Mouse (Mus musculus): ENCODE results near the gene Ergic1.
A peak's percentile ranks its signal among the peaks of the same experiment; 100 is the strongest.

The Ergic1 gene

DNA sequence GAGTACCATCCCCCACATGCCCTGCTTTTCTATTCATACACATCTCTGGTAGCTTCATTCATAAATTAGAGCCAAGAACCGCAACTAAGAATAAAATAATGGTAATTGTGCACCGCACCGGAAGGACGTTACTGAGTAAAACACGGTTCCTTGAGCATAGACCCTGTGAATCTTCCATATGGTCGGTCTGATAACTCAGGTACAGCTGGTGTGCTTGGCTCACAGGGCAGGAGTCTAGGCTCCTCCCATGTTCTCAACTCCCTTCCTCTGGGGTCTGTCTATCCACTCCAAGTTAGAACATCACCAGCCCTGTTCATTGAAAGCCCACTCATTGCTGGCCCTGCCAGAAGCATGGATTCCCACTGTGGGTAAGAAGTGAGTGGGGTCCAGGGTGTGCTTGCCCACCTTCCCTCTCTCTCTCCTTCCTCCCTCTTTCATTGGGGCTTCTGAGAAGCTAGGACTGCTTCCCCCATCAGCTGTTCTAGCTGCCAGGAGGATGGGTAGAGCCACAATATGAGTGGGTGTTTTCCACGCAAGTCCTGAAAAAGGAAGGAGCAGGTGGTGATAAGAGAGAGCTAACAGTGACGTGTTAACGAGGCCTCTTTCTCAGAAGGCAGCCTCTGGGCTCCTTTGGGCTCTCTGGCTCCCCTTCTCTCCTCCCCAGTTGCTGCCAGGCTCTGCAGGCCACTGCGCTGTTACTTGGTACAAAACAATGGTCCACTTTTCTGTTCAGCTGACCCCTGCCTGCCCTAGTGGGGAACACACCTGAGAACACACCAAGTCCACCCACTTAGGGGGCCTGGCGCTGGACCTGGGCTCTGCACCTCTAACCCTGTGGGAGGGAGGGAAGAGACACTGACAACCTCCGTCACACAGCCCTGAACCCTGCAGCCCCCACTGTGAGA, 14.7 kb downstream of the Ergic1 start:
- DNase-seq (ENCODE audit: low spot score) = peak; percentile 15

DNA sequence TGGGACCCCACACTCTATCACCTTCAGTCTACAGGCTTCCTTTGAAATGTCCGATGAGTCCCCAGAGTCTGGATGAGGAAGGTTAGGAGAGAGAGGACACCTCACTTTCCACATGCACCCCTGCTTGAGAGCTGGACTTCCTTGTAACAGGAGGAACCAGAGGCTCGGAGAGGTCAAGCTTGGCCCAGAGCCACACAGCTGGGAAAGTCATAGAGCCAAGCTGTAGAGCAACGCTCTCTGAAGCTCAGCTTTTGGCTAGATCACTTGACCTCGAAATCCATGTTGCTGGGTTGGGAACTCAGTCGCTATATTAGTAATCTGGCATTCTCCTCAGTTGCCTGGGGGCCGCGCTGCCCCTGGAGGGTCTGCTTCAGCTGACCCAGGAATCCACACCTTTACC, 15.5 kb downstream of the Ergic1 start:
- no peak for DNase-seq (ENCODE audit: low spot score)

DNA sequence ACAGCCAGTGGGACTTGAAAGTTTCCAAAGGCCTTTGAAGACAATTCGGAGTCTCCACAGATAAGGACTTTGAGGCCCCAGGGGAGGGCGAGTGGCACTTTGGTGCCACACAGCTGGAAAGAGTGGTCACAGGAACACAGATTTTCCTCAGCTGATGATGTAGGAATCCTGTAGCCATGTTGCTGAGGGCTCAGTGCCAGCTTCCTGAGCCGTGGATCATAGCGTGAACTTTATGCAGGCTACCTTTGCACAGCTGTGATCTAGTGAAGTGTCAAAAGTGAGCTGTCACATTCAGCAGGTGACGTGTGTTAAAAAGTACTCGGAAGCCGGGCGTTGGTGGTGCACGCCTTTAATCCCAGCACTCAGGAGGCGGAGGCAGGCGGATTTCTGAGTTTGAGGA, 16.0 kb downstream of the Ergic1 start:
- DNase-seq (ENCODE audit: low spot score) = no peak

DNA sequence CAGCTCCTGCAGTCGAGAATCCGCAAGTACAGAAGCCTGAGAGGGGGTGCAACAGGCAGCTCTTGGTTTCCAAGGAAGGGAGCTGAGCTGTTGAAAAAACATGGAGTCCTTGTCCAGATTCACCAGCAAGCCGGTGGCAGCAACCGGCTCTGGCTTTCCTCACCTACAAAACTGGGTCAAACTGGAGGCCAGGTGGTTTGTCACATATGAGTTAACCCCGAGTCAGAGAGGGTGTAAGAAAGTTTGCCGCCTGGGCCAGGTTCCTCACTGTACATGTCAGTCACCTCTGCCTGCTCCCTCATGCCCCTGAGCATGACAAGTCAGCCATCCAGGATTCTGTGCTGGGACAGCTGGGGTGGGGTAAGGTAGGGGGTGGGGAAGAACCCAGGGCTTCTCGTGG, 16.9 kb downstream of the Ergic1 start:
- DNase-seq (ENCODE audit: low spot score) = no peak

DNA sequence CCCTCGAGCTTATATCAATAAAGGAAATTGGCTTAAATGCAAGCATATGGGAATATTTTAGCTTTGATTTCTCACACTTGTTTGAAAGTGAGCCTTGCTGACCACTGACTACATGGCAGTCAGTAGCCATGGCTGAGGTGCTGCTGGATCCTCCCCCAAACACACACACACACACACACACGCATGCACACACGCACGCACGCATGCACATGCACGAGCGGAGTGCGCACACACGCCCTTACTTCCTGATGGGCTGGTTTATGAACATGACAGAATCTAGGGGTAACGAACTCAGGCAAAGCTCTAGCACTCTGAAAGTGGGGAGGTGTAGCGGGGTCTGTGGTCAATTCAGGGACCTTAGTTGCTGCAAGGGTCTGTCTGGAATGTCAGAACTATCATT, 17.5 kb downstream of the Ergic1 start:
- no peak for DNase-seq (ENCODE audit: low spot score)

DNA sequence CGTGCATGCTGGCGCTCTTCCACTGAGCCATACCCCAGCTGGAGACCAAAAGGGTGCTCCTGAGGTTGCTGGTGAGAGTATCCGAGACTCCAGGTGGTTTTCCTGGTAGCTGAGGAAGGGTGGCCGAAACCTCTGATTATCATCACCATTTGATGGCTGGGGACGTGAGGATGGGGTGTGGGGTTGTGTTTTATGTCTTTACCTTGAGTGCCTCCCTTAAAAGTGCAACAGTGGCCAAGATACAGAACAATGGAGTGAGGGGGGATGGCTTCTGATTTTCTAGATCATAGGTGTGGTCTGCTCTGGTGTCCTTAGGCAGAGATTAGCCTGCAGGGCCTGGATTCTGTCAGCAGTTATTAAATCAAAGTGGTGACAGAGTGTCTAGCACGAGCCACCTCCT, 18.1 kb downstream of the Ergic1 start:
- DNase-seq (ENCODE audit: low spot score) = no peak

DNA sequence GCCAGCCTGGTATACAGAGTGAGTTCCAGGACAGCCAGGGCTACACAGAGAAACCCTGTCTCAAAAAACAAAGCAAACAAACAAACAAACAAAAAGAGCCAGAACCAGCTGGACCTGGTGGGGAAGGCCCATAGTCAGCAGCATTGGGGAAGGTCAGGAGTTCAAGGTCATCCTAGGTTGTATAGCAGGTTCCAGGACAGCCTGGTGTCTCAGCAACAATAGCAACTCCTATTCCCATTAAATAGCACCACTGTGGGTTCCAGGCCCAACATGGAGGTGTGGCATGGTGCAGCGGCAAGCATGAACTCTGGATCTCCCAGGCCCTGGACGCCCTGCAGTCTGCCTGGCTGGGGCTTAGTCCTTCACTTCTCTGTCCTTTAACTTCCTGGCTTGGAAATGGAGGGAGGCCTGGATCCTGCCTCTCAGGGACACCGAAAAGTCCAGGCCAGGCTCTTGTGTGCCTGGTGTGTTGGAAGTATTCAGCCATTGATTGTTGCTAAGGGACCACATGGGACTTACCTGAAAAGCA, 19.6 kb downstream of the Ergic1 start:
- no peak for DNase-seq (ENCODE audit: low spot score)

DNA sequence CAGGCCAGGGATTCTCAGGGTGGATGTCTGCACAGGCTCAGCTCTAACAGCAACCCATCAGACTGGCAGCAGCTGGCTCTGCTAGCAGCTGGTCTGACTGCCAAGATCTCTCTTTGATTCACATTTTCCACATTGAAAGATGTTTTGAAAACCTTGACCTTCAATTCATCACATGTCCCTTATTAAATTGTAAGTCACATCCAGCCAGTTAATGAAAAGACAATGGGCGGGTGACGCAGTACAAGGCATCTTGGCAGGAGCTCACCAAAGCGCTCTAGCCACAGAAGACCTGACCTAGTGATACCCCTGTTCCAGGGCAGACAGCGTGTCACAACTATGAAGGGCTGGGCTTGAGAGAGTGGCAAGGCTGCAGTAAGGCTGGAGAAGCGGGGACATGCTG, 21.0 kb downstream of the Ergic1 start:
- DNase-seq (ENCODE audit: low spot score) = no peak

DNA sequence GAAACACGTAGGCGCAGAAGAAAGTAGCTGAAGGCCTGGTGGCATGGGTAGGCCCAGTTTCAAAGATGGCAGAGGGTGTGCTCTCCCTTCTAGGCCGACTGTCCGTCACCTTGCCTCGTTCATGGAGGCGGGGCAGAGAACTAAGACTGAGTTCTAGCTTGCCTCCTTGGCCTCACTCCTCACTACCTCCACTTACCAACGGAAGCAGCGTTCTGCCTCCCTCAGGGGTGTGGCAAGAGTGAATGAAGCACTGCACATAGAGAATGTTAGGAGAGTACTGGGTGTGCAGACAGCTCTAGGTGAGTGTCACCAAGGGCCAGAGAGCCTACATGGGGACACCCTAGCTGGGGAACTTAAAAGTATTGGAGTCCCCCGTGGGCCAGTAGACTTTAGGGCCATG, 21.8 kb downstream of the Ergic1 start:
- DNase-seq (ENCODE audit: low spot score) = no peak

DNA sequence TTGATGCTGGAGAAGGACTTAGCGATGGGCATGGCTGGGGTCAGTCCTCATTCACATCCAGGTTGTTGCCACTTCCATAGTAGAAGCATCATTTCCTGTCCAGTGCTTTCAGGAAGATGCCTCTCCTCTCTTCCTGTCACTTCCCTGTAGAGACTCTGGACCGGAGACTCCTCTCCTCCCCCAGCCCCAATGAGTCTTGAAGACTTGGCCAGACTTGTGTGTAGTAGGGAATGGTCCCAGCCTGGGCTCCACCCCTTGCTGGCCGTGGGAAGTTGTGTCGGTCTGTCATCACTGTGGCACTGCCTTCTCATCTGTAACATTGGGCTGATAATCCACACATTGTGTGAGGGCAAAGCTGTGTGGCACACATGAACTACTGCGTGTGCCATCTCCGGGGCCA, 22.3 kb downstream of the Ergic1 start:
- no peak for DNase-seq (ENCODE audit: low spot score)

DNA sequence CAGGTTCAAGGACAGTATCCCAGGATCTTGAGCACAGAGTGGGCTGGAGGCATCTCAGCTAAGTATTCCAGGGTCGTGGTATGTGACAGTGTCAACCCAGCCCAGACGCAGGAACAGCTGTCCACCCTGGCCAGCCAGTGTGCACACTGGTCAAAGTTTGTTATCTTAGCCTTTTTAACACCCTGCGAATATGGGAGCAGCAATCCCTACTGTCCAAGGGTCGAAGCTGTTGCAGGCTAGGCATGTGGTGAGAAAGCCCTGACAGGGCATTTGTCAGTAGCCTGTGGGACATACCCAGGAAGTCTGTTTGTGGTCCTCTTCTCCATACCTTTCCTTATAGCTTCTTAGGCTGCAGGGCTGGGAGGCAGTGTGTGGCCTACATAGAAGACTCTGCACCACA, 22.8 kb downstream of the Ergic1 start:
- no peak for DNase-seq (ENCODE audit: low spot score)

DNA sequence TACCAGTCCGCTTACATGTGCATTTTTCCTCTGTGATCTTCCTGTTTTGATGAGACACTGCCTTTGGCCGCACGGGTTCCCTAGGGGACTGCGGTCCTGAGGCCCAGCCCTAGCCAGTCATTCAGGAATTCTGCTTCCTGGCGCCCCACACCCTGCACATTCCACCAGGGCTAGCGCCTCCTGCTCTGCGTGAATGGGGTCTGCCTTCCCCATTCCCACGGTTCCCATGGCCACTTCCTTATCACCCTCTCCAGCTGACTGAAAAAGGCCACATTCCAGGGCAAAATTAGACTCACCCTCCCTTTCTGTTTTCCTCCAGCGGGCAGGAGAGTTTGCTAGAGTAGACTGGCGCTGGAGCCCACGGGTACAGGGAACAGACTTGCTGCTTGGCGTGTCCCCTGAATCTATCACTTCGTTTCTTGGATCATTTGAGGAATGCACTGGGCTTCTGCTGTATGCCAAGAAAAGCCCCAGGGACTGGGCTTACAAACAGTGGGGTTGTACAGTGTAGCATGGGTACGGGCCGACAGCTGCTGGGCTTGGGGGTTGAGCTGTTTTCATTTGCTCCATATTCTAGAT, 23.4 kb downstream of the Ergic1 start:
- DNase-seq (ENCODE audit: low spot score) = peak; percentile 27

DNA sequence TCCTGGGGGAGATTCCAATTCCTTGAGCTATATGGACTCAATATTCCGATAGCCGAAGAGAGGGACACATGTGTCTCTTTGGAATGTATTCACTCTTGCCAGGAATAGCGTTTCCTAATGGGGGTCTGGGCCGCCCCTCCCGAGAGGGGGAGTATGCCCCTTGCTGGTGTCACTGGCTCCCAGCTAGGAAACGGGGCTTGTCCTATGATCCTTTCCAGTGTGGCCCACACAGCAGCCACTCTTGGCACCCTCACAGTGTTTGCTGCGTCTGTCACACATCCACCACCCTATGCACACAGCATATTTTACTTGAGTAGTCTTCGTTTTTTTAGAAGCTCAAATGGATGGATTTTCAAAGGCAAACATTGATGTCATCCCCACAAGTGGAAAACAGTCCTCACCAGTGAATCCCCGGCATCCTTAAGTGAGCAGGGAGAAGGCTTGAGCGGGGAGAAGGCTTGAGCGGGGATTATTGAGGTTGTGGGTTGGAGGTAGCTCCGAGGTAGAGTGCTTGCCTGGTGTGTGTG, 26.7 kb downstream of the Ergic1 start:
- no peak for DNase-seq (ENCODE audit: low spot score)

DNA sequence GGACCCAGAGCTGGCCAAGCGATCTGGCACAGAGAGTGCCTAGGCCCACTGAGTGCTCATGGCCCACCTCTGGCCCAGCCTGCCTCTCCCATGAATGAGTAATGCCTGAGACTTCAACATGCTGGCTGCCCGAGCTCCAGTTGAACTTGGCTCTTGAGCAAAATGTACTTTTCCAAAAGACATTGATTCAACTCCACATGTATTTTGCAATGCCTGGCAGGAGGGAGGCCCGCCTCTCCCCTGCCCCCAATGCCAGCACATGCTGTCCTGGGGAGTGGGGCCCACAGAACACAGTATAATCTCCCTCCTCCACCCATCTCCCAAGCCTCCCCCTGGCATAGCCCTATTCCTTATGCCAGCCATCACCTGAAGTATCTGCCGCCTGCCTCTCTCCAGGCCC, 31.2 kb downstream of the Ergic1 start:
- no peak for DNase-seq (ENCODE audit: low spot score)

DNA sequence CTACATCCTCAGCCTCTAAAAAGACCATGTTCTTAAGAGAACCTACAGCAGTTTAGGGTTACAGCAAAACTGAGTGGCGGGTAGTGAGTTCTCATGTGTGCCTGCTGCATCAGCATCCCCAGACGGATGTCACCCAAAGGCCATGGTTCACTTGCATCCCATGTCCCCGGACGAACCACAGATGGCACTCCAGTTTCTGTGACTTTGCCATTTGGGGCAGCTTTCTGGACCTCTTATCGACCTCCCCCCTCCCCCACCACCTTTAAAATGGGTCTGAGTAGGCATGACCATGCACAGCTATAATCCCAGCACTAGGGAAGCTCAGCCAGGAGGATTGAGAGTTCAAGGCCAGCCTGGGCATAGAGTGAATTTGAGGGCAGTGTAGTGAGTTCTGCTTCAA, 31.9 kb downstream of the Ergic1 start:
- no peak for DNase-seq (ENCODE audit: low spot score)

DNA sequence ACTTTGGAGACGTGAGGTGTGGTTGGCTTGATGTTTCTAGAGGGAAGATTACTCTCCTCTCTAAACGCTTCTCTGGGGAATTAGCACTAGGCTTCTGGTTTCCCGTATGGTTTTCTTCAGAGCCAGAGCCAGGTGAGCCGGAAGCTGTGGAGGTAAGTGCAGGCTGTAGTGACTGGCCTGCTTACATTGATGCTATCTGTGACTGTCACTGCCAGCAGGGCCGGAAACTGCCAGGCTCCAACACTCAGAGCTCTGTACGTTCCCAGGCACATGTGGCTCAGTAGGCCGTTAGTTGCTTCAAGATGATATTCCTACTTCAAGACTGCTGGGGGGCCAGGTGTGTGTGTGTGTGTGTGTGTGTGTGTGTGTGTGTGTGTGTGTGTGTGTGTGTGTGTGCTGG, 32.9 kb downstream of the Ergic1 start:
- no peak for DNase-seq (ENCODE audit: low spot score)

DNA sequence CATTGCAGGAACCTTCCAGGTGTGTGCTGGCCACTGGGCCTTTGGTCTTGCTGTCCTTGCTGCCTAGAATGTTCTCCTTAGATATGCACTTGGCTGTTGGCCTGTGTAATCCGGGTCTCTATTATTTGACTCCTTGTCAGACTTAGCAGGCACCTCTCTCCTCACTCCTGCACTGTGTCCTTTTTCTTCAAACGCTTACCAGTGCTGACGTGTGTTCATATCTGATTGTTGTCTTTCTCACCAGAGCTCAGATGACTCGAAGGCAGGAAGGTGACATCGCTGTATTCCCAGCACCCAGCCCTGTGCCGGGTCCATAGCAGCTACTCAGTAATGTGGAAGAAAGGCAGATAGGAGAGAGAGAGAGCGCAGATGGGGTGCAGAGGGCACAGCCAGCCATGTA, 33.7 kb downstream of the Ergic1 start:
- DNase-seq (ENCODE audit: low spot score) = no peak

DNA sequence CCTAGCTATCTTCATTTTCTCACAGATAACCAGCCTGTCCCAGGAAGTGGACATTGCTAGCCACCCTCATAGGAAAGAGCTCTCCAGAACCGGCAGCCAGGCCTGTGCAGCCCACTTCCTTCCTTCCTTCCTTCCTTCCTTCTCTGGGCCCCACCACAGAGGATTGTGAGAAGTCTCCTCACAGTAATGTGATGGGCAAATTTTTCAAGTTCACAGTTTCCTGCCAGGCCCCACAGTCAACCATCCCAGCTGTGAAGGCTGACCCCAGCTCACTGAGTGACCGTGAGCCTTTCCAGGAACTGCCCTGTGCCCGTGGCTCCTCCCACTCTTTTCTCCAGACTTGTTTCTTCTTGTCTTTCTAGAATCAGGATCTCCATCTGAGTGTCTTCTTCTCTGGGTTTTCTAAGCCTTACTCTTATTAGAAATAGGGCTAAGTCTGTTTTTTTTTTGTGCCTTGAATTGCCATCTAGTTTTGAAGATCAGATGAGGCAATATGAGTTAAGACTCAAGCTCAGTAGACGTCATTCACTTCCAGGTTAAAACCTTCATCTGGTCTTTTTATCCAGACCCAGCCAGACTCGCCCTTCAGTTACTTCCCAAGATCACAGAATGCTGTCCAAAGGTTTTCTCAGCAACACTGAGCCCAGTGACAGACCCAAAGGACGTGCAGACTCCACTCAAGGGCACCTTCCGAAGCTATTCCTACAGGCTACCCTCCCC, 34.3 kb downstream of the Ergic1 start:
- DNase-seq (ENCODE audit: low spot score) = no peak

DNA sequence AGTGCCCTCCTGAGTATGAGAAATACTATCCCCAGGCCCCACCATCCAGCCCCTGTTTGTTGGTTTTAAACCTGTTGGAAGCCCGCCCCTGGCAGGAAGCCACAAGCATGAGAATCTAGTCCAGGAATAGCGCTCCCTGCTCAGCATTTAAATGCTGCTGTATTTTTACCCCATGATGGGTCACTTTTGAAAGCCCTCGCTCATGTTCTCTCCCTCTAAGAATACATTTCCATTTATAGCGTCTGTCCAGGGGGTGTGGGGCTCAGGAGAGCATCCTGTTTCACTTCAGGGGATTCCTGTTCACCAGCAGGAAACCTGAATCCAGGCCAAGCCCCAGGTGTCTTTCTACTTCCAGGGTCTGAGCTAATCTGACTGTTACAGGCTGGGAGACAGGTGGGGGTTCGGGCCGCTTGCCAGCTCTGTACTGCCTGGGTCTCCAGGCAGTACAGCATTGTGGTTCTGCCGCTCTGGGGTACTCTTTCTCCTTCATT, 34.9 kb downstream of the Ergic1 start:
- DNase-seq (ENCODE audit: low spot score) = no peak

DNA sequence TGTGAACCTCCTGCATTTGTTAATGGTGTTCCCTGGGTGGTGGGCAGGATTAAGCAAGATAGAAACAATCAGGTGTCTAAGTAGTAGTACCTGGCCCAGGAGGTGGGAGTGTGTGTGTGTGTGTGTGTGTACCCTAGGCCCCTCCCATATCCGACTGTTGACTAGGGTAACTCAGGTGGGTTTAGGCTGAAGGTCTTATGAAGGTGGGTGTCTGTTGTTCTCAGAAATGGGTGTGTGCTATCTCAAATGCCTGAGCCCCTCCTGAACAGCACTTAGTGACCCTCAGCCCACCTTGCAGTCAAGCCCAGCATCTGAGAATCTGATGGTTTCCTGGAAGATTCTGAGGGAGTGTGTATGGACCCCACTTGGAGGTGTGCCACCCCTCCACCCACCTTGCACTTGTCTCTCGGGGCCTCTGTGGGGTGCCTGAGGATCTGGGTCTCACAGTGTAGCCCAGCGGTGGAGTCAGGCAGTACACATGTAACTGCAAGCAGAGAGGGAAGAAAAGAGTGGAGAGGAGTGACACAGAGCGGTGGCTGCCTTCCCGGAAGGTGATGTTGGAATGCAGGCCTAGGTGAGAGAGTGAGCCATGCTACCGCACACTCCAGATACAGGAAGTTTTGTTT, 35.7 kb downstream of the Ergic1 start:
- DNase-seq (ENCODE audit: low spot score) = no peak

DNA sequence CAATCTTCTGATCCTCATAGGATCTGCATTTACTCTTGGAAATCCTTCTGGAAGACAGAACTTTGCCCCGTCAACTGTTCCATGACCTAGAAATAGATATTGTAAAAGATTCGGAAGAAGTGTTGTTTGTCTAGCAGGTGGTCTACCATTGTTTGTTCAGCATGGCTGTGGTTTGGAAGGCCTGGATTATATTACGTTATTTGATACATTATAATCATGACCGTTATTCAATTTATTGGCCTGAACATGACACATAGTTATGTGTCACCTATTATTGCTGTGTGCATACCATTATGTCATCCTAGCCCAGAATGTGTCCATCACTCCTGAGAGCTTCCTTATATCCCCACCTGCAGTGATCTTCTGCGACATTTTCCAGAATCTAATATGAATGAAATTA, 37.6 kb downstream of the Ergic1 start:
- no peak for DNase-seq (ENCODE audit: low spot score)

DNA sequence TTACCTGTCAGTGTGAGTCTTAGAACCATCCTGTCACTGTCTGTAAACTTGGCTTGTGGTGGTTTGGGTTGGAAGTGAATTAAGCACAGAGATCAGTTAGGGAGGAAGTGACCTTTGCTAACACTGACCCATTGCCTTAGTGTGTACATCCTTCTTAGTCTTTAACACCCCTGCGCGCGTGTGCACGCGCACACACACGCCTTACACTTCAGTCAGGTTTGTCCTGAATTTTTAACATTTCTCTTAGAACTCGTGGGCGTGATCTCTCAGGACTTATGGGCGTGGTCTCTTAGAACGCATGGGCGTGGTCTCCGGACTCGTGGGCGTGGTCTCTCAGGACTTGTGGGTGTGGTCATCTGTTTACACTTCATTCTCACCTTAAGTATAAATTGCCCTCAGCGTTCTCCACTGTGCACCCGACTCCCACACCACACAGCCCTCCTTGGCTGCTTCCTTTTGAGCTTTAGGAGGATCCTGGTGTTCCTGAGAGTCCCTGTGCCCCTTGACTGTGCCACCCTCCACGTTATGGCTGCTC, 39.7 kb downstream of the Ergic1 start:
- DNase-seq (ENCODE audit: low spot score) = no peak
